Mouse (Mus musculus) forebrain, embryonic 12.5 days (tissue): ENCODE results near the gene Kifc5b. TPM values are rescaled to one million over a fixed set of nuclear protein-coding genes. Genes with fewer than 3 reads are reported as not detected.

Experiments used
- ATAC-seq: fragments of 200-750 bp; cut with Nextera tagmentation; 2 replicates; pipeline ENCODE4 v1.8.0; 2017; ENCODE audit warnings: moderate TSS enrichment; ENCODE audit not compliant: low FRiP score
- H3K27ac ChIP-seq: fragments of 300-500 bp; sonication (generic); 2 replicates; pipeline ENCODE4 v1.5.1; 2016; ENCODE audit warnings: mild to moderate bottlenecking
- H3K27me3 ChIP-seq: fragments of 300-500 bp; sonication (generic); 2 replicates; pipeline ENCODE4 v1.6.1; 2016; ENCODE audit warnings: mild to moderate bottlenecking
- H3K36me3 ChIP-seq: fragments of 300-500 bp; sonication (generic); replicated peaks from 2 replicates; pipeline ENCODE4 v1.6.1; 2016; ENCODE audit warnings: mild to moderate bottlenecking
- H3K4me1 ChIP-seq: fragments of 300-500 bp; sonication (generic); 2 replicates; pipeline ENCODE4 v1.6.1; 2016
- H3K4me2 ChIP-seq: fragments of 300-500 bp; sonication (generic); 2 replicates; pipeline ENCODE4 v1.6.1; 2016; ENCODE audit warnings: mild to moderate bottlenecking, moderate library complexity
- H3K4me3 ChIP-seq: fragments of 300-500 bp; sonication (generic); replicated peaks from 2 replicates; pipeline ENCODE4 v1.5.1; 2016; ENCODE audit warnings: mild to moderate bottlenecking
- H3K9ac ChIP-seq: fragments of 300-500 bp; sonication (generic); 2 replicates; pipeline ENCODE4 v1.6.1; 2016; ENCODE audit warnings: mild to moderate bottlenecking
- H3K9me3 ChIP-seq: fragments of 300-500 bp; sonication (generic); 2 replicates; pipeline ENCODE4 v1.6.1; 2016
- WGBS: fragments of 180-500 bp; shearing (Covaris S2); methylation state at CpG from one replicate; pipeline ENCODE4 v1.1.7; 2016; 5-methylcytosine and 5-hydroxymethylcytosine counted together
- polyA plus RNA-seq: library from polyadenylated mRNA; unstranded; fragments of >200 nt; fragmentation: Nextera tagmentation; extraction: Ambion mirVana; gene quantifications from 2 replicates; pipeline ENCODE4 v1.2.1, GENCODE M21; 2016

Gene Kifc5b
- polyA plus RNA-seq, 1 experiment from 2014 or later: 9.7 TPM

GRCm38 (mm10) chr17:26951952-26952877 lies 35.3 kb downstream of the Kifc5b start:
- H3K4me1 ChIP-seq: peaks cover 67% of the 10 kb centered on the region
- peak overlapping the region; percentile 69 for H3K9ac ChIP-seq
- no peak; the same call in 1 of the 2 replicates for ATAC-seq
- peaks cover 29% of the 10 kb centered on the region for H3K36me3 ChIP-seq
- H3K27ac ChIP-seq: peak overlapping the region; percentile 93
- H3K27me3 ChIP-seq: 0 out of 2 replicates have a peak, but pooled peaks cover 5% of the 10 kb centered on the region
- 2% methylated on average over 23 of the region's 23 CpGs for WGBS
- H3K9me3 ChIP-seq: no peaks in the 10 kb centered on the region
- H3K4me2 ChIP-seq: peak overlapping the region; percentile 99
- peak overlapping the region; percentile 42 for H3K4me3 ChIP-seq

- H3K4me1 ChIP-seq: peaks cover 59% of the 10 kb centered on the region
- peak overlapping the region; percentile 42 for H3K4me3 ChIP-seq
- H3K4me2 ChIP-seq: peak overlapping the region; percentile 99
- H3K9me3 ChIP-seq: no peaks in the 10 kb centered on the region
- peak overlapping the region; percentile 69 for H3K9ac ChIP-seq
- H3K27me3 ChIP-seq: 0 out of 2 replicates have a peak, but pooled peaks cover 5% of the 10 kb centered on the region
- H3K36me3 ChIP-seq: peaks cover 39% of the 10 kb centered on the region
- WGBS: 20% methylated on average over 6 of the region's 6 CpGs
- ATAC-seq: no peak
- H3K27ac ChIP-seq: no peak overlapping the region
These were observed 36.3 kb downstream of the Kifc5b start for GRCm38 (mm10) chr17:26953201-26953600.

GRCm38 (mm10) chr17:26953726-26954125 lies 36.8 kb downstream of the Kifc5b start:
- 24% methylated on average over 14 of the region's 16 CpGs for WGBS
- Histone ChIP-seq H3K9ac (peak overlapping the region; percentile 69; the same call in 1 of the 2 replicates), H3K36me3 (peaks cover 44% of the 10 kb centered on the region), H3K4me2 (peak overlapping the region; percentile 99), H3K4me3 (peak overlapping the region; percentile 42), H3K27ac (no peak overlapping the region), H3K4me1 (peaks cover 55% of the 10 kb centered on the region), H3K9me3 (no peaks in the 10 kb centered on the region), H3K27me3 (0 out of 2 replicates have a peak, but pooled peaks cover 5% of the 10 kb centered on the region)
- ATAC-seq: no peak

GRCm38 (mm10) chr17:26956309-26956708 lies 39.4 kb downstream of the Kifc5b start:
- Histone ChIP-seq H3K27ac (no peak overlapping the region), H3K4me1 (peaks cover 29% of the 10 kb centered on the region), H3K9me3 (no peaks in the 10 kb centered on the region), H3K4me2 (no peak overlapping the region), H3K4me3 (no peak overlapping the region), H3K9ac (no peak overlapping the region), H3K27me3 (0 out of 2 replicates have a peak, but pooled peaks cover 5% of the 10 kb centered on the region), H3K36me3 (peaks cover 70% of the 10 kb centered on the region)
- WGBS: 87% methylated on average over 5 of the region's 5 CpGs
- no peak for ATAC-seq

- H3K4me3 ChIP-seq: no peak overlapping the region
- H3K9me3 ChIP-seq: no peaks in the 10 kb centered on the region
These were observed 40.0 kb downstream of the Kifc5b start for GRCm38 (mm10) chr17:26956895-26957294.

GRCm38 (mm10) chr17:26957872-26958271 lies 41.0 kb downstream of the Kifc5b start:
- Histone ChIP-seq H3K36me3 (peaks cover 85% of the 10 kb centered on the region), H3K27me3 (0 out of 2 replicates have a peak, but pooled peaks cover 5% of the 10 kb centered on the region), H3K4me2 (no peak overlapping the region), H3K27ac (no peak overlapping the region), H3K9me3 (no peaks in the 10 kb centered on the region), H3K4me1 (peaks cover 13% of the 10 kb centered on the region), H3K4me3 (no peak overlapping the region), H3K9ac (no peak overlapping the region)
- ATAC-seq: no peak
- WGBS: 94% methylated on average over 5 of the region's 5 CpGs

More at GRCm38 (mm10) chr17:26956895-26957294, 40.0 kb downstream of the Kifc5b start:
- peaks cover 23% of the 10 kb centered on the region for H3K4me1 ChIP-seq
- 94% methylated on average over 18 of the region's 18 CpGs for WGBS
- no peak overlapping the region for H3K27ac ChIP-seq
- peaks cover 76% of the 10 kb centered on the region for H3K36me3 ChIP-seq
- H3K9ac ChIP-seq: no peak overlapping the region
- 0 out of 2 replicates have a peak, but pooled peaks cover 5% of the 10 kb centered on the region for H3K27me3 ChIP-seq
- no peak overlapping the region for H3K4me2 ChIP-seq
- no peak for ATAC-seq

- Histone ChIP-seq H3K9me3 (no peaks in the 10 kb centered on the region), H3K27me3 (no peaks in the 10 kb centered on the region), H3K9ac (no peak overlapping the region), H3K4me2 (no peak overlapping the region), H3K4me3 (no peak overlapping the region), H3K27ac (no peak overlapping the region), H3K36me3 (peaks cover 93% of the 10 kb centered on the region), H3K4me1 (peaks cover 3% of the 10 kb centered on the region)
- WGBS: 62% methylated on average over 5 of the region's 5 CpGs
- no peak for ATAC-seq
These were observed 42.0 kb downstream of the Kifc5b start for GRCm38 (mm10) chr17:26958880-26959279.

GRCm38 (mm10) chr17:26959815-26960214 lies 42.9 kb downstream of the Kifc5b start:
- Histone ChIP-seq H3K4me1 (no peaks in the 10 kb centered on the region), H3K27me3 (no peaks in the 10 kb centered on the region), H3K9ac (no peak overlapping the region), H3K9me3 (no peaks in the 10 kb centered on the region), H3K4me2 (no peak overlapping the region), H3K27ac (no peak overlapping the region), H3K4me3 (no peak overlapping the region), H3K36me3 (peaks cover 97% of the 10 kb centered on the region)
- 96% methylated on average over 4 of the region's 4 CpGs for WGBS
- no peak for ATAC-seq

- ATAC-seq: no peak
- no peak overlapping the region for H3K4me2 ChIP-seq
- H3K9ac ChIP-seq: no peak overlapping the region
- no peaks in the 10 kb centered on the region for H3K4me1 ChIP-seq
- 93% methylated on average over 21 of the region's 21 CpGs for WGBS
- peaks cover 98% of the 10 kb centered on the region for H3K36me3 ChIP-seq
- no peaks in the 10 kb centered on the region for H3K9me3 ChIP-seq
- no peaks in the 10 kb centered on the region for H3K27me3 ChIP-seq
- H3K4me3 ChIP-seq: no peak overlapping the region
- no peak overlapping the region for H3K27ac ChIP-seq
These were observed 44.8 kb downstream of the Kifc5b start for GRCm38 (mm10) chr17:26961572-26962240.

GRCm38 (mm10) chr17:26966993-26967392 lies 50.1 kb downstream of the Kifc5b start:
- Histone ChIP-seq H3K4me3 (no peak overlapping the region), H3K4me2 (no peak overlapping the region), H3K9ac (no peak overlapping the region), H3K36me3 (peaks cover 70% of the 10 kb centered on the region), H3K27me3 (no peaks in the 10 kb centered on the region), H3K4me1 (peaks cover 11% of the 10 kb centered on the region), H3K27ac (no peak overlapping the region), H3K9me3 (no peaks in the 10 kb centered on the region)
- ATAC-seq: no peak
- 94% methylated on average over 11 of the region's 11 CpGs for WGBS

- WGBS: 89% methylated on average over 6 of the region's 6 CpGs
- peaks cover 66% of the 10 kb centered on the region for H3K36me3 ChIP-seq
These were observed 50.6 kb downstream of the Kifc5b start for GRCm38 (mm10) chr17:26967477-26967876.

GRCm38 (mm10) chr17:26968200-26968611 lies 51.3 kb downstream of the Kifc5b start:
- peaks cover 58% of the 10 kb centered on the region for H3K36me3 ChIP-seq
- peaks cover 18% of the 10 kb centered on the region for H3K4me1 ChIP-seq
- ATAC-seq: no peak
- H3K27me3 ChIP-seq: no peaks in the 10 kb centered on the region
- no peak overlapping the region for H3K27ac ChIP-seq
- H3K4me2 ChIP-seq: no peak overlapping the region
- no peaks in the 10 kb centered on the region for H3K9me3 ChIP-seq
- no peak overlapping the region for H3K4me3 ChIP-seq
- 77% methylated on average over 6 of the region's 6 CpGs for WGBS
- no peak overlapping the region for H3K9ac ChIP-seq

More at GRCm38 (mm10) chr17:26967477-26967876, 50.6 kb downstream of the Kifc5b start:
- Histone ChIP-seq H3K4me2 (no peak overlapping the region), H3K9me3 (no peaks in the 10 kb centered on the region), H3K9ac (no peak overlapping the region), H3K4me3 (no peak overlapping the region), H3K4me1 (peaks cover 16% of the 10 kb centered on the region), H3K27me3 (no peaks in the 10 kb centered on the region), H3K27ac (no peak overlapping the region)
- no peak for ATAC-seq
